Mouse (Mus musculus) G1E (cell line): Measurements from ENCODE around the gene Plb1. TPM values are rescaled to one million over a fixed set of nuclear protein-coding genes. Genes with fewer than 3 reads are reported as not detected.

Experiments
- ATAC-seq: 2 replicates; pipeline ENCODE4 v1.8.0; 2016; ENCODE audit warnings: mild to moderate bottlenecking; ENCODE audit not compliant: insufficient number of reproducible peaks, poor library complexity, low FRiP score, severe bottlenecking; ENCODE audit errors: extremely low read depth
- DNase-seq: peaks from one replicate; pipeline ENCODE4 v3.0.0; 2012; ENCODE audit warnings: low spot score
- H3K27me3 ChIP-seq: 2 replicates; pipeline ENCODE4 v1.6.1; 2012; ENCODE audit warnings: mild to moderate bottlenecking, low read length, inconsistent platforms; ENCODE audit not compliant: insufficient read depth
- H3K36me3 ChIP-seq: replicated peaks from 2 replicates; pipeline ENCODE3; 2012; ENCODE audit warnings: mild to moderate bottlenecking, inconsistent platforms
- H3K4me1 ChIP-seq: 2 replicates; pipeline ENCODE4 v1.6.1; 2012; ENCODE audit warnings: low read depth, low read length, inconsistent platforms, mixed read lengths; ENCODE audit not compliant: insufficient read depth
- H3K4me3 ChIP-seq: 2 replicates; pipeline ENCODE4 v1.5.1; 2012; ENCODE audit warnings: low read depth, mild to moderate bottlenecking, inconsistent platforms, low read length, moderate library complexity, mixed read lengths
- H3K9me3 ChIP-seq: replicated peaks from 2 replicates; pipeline ENCODE4 v1.6.1; 2012; ENCODE audit warnings: inconsistent platforms
- CTCF ChIP-seq: IDR thresholded peaks from 2 replicates; pipeline ENCODE4 v1.5.1; 2012; ENCODE audit warnings: low read depth, low read length, inconsistent platforms, mixed read lengths
- GATA1 ChIP-seq: IDR thresholded peaks from 2 replicates; pipeline ENCODE4 v1.6.1; 2012; ENCODE audit warnings: borderline replicate concordance, low read length, inconsistent platforms, mixed read lengths
- GATA2 ChIP-seq: IDR thresholded peaks from 2 replicates; pipeline ENCODE4 v1.6.1; 2012; ENCODE audit warnings: low read depth, low read length, inconsistent platforms, borderline replicate concordance
- POLR2AphosphoS5 ChIP-seq: IDR thresholded peaks from 2 replicates; pipeline ENCODE4 v1.6.1; 2012; ENCODE audit warnings: low read depth, low read length, inconsistent platforms; ENCODE audit not compliant: insufficient replicate concordance
- TAL1 ChIP-seq: conservative IDR thresholded peaks from 2 replicates; pipeline ENCODE4 v1.6.1; 2012; ENCODE audit warnings: low read depth, low read length, inconsistent platforms, mixed read lengths
- polyA plus RNA-seq: library from polyadenylated mRNA; stranded (reverse); fragments of >175 nt; gene quantifications from 2 replicates; pipeline ENCODE4 v1.2.3, GENCODE M21; 2012
- total RNA-seq, 2 experiments: library from RNA; stranded (forward) in 1 of 2; stranded (reverse) in 1 of 2; fragments of 200-1000 nt in 1 of 2; fragments of >200 nt in 1 of 2; fragmentation: Nextera tagmentation in 1 of 2; gene quantifications; 2 replicates each; pipeline ENCODE4 v1.2.3; 2014 to 2017

Plb1 gene
- 0.49 TPM in 1 of 2 replicates, not detected in the other for total RNA-seq (2014; fragmentation: Nextera tagmentation)
- 0.17 and 0.27 TPM in 2 replicates for total RNA-seq (2017)
- polyA plus RNA-seq, result not detected in 2 replicates

- H3K9me3 ChIP-seq, result no peaks in the 10 kb centered on the region
- no peak for TF ChIP-seq POLR2AphosphoS5
- TF ChIP-seq TAL1, result no peak
- TF ChIP-seq GATA1, result no peak
- TF ChIP-seq GATA2, result no peak
- no peak for TF ChIP-seq CTCF
- no peak within 1 kb of the TSS for H3K4me3 ChIP-seq
- DNase-seq, result no peak
- ATAC-seq, result no peak
- no peaks in the 10 kb centered on the region for H3K4me1 ChIP-seq
- H3K27me3 ChIP-seq, result peaks cover 25% of the 10 kb centered on the region
- no peaks in the 10 kb centered on the region for H3K36me3 ChIP-seq
Measured at GRCm38 (mm10) chr5:32232474-32232873, at the start of gene Plb1. TSS of gene Plb1 (plus strand) at chr5:32232708.

DNA sequence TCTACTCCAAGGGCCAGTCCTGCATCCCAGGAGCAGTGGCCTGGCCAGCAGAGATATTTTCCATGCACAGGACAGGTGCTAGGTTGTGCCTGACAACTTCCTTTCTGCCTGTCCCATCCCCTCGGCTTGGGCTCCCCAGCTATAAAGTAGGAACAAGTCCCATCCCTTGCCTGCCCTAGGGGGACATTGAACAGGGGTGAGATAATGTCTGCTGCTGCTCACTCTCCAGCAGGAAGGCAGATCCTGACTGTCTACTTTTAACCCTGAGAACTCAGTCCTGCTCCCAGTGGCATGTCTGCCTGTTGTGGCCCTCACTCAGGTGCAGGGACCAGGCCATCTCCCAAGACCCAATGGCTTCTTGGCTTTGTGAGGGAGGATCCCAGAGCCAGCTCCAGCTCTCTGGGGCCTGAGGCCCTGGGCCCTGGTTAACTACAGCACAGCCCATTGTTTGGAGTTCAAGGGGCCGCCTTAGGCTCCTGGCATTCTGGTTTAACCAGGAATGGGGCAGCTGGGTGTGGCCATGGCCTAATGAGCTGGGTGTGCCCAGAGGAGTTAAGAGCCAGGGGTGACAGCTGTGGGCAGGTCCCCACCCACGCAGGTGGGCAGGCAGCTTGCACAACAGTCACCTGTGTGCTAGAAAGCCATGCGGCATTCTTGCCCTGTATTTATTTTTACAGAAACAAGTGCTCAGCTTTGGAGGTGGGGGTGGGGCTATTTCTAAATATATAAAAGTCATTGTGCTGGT, 49.5 kb upstream of the Plb1 start:
- H3K36me3 ChIP-seq, result no peaks in the 10 kb centered on the region
- no peak overlapping the region for H3K4me3 ChIP-seq
- no peak for ATAC-seq
- no peaks in the 10 kb centered on the region for H3K9me3 ChIP-seq
- TF ChIP-seq GATA1, result no peak
- TF ChIP-seq CTCF, result no peak
- TF ChIP-seq TAL1, result no peak
- TF ChIP-seq POLR2AphosphoS5, result no peak
- TF ChIP-seq GATA2, result no peak
- H3K27me3 ChIP-seq, result peaks cover 11% of the 10 kb centered on the region; the same call in 1 of the 2 replicates
- no peaks in the 10 kb centered on the region for H3K4me1 ChIP-seq
- no peak for DNase-seq

DNA sequence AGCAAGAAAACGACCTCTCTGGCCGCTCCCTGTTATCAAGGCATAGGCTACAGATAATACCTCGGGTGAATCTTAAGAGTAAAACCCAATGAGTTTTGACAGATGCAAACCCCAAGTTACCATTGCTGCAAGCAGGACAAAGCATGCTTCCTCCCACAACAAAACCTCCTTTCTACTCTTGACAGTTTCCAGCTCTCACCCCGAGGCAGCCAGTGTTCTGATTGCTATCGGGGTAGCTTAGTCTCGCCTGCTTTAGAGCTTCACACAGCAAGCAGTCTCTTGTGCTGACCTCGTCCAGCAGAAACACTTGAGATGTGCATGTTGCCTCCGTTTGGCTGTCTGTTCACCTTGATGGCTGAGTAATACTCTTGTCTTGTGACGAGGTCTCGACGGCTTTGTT, 44.8 kb upstream of the Plb1 start:
- peaks cover 13% of the 10 kb centered on the region; the same call in 1 of the 2 replicates for H3K27me3 ChIP-seq
- DNase-seq, result no peak
- H3K9me3 ChIP-seq, result no peaks in the 10 kb centered on the region
- H3K4me3 ChIP-seq, result no peak overlapping the region
- no peaks in the 10 kb centered on the region for H3K36me3 ChIP-seq
- TF ChIP-seq TAL1 (no peak), GATA1 (no peak), CTCF (no peak), POLR2AphosphoS5 (no peak), GATA2 (no peak)
- ATAC-seq, result no peak
- no peaks in the 10 kb centered on the region for H3K4me1 ChIP-seq

GRCm38 (mm10) chr5:32191259-32191658, 41.2 kb upstream of the Plb1 start:
- TF ChIP-seq GATA1 (no peak), GATA2 (no peak), CTCF (no peak), POLR2AphosphoS5 (no peak), TAL1 (no peak)
- no peak for ATAC-seq
- Histone ChIP-seq H3K9me3 (no peaks in the 10 kb centered on the region), H3K4me1 (no peaks in the 10 kb centered on the region), H3K4me3 (no peak overlapping the region), H3K27me3 (peaks cover 6% of the 10 kb centered on the region), H3K36me3 (no peaks in the 10 kb centered on the region)
- DNase-seq, result no peak

DNA sequence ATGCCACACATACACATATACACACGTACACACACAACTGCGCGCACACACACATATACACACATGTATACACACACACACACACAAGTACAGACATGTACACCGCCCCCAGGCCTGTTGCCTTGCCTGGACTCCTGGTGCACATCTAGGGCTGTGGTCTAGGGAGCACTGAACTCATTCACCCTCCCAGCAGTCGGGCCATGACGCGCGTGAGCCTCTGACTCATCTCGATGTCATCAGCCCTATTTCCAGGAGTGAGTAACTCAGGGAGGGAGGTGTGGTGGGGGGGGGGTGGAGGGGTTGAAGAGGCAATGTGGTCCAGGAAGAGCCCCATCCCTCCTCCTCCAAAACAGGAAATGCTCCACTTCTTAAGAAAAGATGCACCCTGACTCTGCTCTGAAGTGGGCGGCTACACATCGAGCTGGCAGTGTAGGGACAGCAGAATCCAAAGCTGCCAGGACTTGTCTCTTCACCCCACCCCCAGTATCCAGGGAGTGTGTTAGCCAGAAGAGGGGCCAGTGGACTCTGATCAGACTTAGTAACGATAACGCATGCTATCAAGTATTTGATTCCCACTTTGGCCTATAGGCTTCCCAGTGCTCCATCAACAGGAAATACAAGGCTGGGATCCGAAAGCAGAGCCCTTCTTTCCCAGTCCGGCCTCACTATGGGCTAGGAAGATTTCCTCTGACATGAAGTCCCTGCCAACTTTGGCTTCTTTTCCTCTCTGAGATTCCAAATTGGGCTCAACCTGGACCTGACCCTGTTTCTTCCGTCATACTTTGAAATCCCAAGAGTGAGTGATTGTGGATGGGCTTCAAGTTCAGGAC, 40.3 kb upstream of the Plb1 start:
- ATAC-seq, result no peak

DNA sequence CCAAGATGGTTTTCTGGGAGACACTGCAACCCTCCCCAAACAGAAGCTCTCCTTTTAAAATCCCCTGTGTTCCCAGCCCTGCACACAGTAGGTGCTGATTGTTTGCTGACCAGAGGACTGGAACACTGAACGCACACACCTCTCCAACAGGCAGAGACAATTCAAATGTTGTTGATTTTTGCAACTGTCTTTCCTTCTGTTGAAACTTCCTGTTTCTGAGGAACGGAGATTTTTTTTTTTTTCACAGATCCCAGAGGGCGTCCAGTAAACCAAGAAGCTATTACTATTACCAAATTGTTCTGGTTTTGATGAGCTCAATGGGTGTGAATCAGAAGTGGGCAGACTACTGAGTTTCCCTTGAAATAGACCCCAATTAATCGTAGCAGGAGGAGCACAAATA, 38.3 kb upstream of the Plb1 start:
- Histone ChIP-seq H3K4me1 (no peaks in the 10 kb centered on the region), H3K4me3 (no peak overlapping the region), H3K36me3 (no peaks in the 10 kb centered on the region), H3K9me3 (no peaks in the 10 kb centered on the region), H3K27me3 (peaks cover 14% of the 10 kb centered on the region)
- no peak for DNase-seq
- ATAC-seq, result no peak
- TF ChIP-seq GATA2, result no peak
- no peak for TF ChIP-seq POLR2AphosphoS5
- no peak for TF ChIP-seq GATA1
- TF ChIP-seq TAL1, result no peak
- TF ChIP-seq CTCF, result no peak

More for the DNA sequence above, 40.3 kb upstream of the Plb1 start:
- Histone ChIP-seq H3K4me1 (no peaks in the 10 kb centered on the region), H3K27me3 (peaks cover 6% of the 10 kb centered on the region), H3K4me3 (no peak overlapping the region), H3K9me3 (no peaks in the 10 kb centered on the region), H3K36me3 (no peaks in the 10 kb centered on the region)
- no peak for DNase-seq
- TF ChIP-seq GATA1, result no peak
- TF ChIP-seq GATA2, result no peak
- no peak for TF ChIP-seq CTCF
- TF ChIP-seq TAL1, result no peak
- no peak for TF ChIP-seq POLR2AphosphoS5
